30 mouse cellular contexts compared by ENCODE assay signal in genomic region chr13:96579104-96579503, GRCm38 (mm10).
"Had no signal": no experiment of that assay in that cellular context is flagged by ENCODE, and none has a peak within 500 bp of the region (broad histone marks: within the 10 kb centered on the region; RNA-seq: fewer than 3 reads in every experiment).

No protein-coding gene starts in this region.

- H3K4me1 ChIP-seq: hindbrain, embryonic 10.5 days; intestine, embryonic 15.5 days; limb, embryonic 10.5 days; limb, embryonic 12.5 days had no signal

- H3K36me3 ChIP-seq: heart, embryonic 13.5 days; heart, embryonic 15.5 days; hindbrain, embryonic 10.5 days; hindbrain, embryonic 12.5 days; intestine, embryonic 15.5 days; limb, embryonic 12.5 days; liver, embryonic 13.5 days had no signal

- H3K4me2 ChIP-seq: heart, embryonic 11.5 days; heart, embryonic 13.5 days; heart, embryonic 15.5 days; hindbrain, embryonic 12.5 days; hindbrain, embryonic 14.5 days; intestine, embryonic 15.5 days; limb, embryonic 12.5 days; liver, embryonic 11.5 days; liver, embryonic 13.5 days; liver, embryonic 15.5 days had no signal

- H3K27ac ChIP-seq: gastrocnemius, adult 2 months; heart, adult 2 months; heart, embryonic 13.5 days; heart, embryonic 15.5 days; hindbrain, embryonic 10.5 days; hindbrain, embryonic 12.5 days; hindbrain, embryonic 14.5 days; intestine, embryonic 15.5 days; layer of hippocampus, adult 2 months; left cerebral cortex, adult 2 months; limb, embryonic 10.5 days; limb, embryonic 12.5 days; liver, embryonic 13.5 days; liver, embryonic 15.5 days had no signal

- H3K4me3 ChIP-seq: gastrocnemius, adult 2 months; heart, adult 2 months; heart, embryonic 13.5 days; heart, embryonic 15.5 days; hindbrain, embryonic 10.5 days; hindbrain, embryonic 12.5 days; intestine, embryonic 15.5 days; layer of hippocampus, adult 2 months; left cerebral cortex, adult 2 months; limb, embryonic 10.5 days; limb, embryonic 12.5 days; liver, embryonic 13.5 days; liver, embryonic 15.5 days had no signal

- DNase-seq: gastrocnemius, adult 2 months; gastrocnemius, postnatal 10 days; gastrocnemius, postnatal 25 days; heart, adult 11 months; heart, adult 2 months; heart, postnatal 14 days; heart, postnatal 36 days; kidney, adult 18-20 months; kidney, adult 8-10 months; kidney, postnatal 10 days; kidney, postnatal 25 days; kidney, postnatal 4 days; liver; liver, embryonic 13.5 days had no signal

- H3K9me3 ChIP-seq: heart, embryonic 13.5 days; heart, embryonic 15.5 days; hindbrain, embryonic 10.5 days; hindbrain, embryonic 12.5 days; intestine, embryonic 15.5 days; limb, embryonic 10.5 days; limb, embryonic 12.5 days; liver, embryonic 13.5 days; liver, embryonic 15.5 days had no signal

- H3K27me3 ChIP-seq: heart, embryonic 13.5 days; heart, embryonic 15.5 days; hindbrain, embryonic 12.5 days; intestine, embryonic 15.5 days; limb, embryonic 12.5 days; liver, embryonic 13.5 days; liver, embryonic 15.5 days had no signal

- H3K9ac ChIP-seq: heart, embryonic 13.5 days; heart, embryonic 15.5 days; hindbrain, embryonic 12.5 days; hindbrain, embryonic 14.5 days; intestine, embryonic 15.5 days; limb, embryonic 12.5 days; liver, embryonic 13.5 days; liver, embryonic 15.5 days had no signal

- ATAC-seq: hindbrain, embryonic 16.5 days; inflammation-experienced regulatory T-cells, adult 6 months; intestine, embryonic 15.5 days; intestine, postnatal 0 days had no signal
